Mouse (Mus musculus) Patski (cell line): ENCODE measurements around the gene Tatdn3. TPM values are rescaled to one million over a fixed set of nuclear protein-coding genes. Genes with fewer than 3 reads are reported as not detected.
A peak's percentile ranks its signal among the peaks of the same experiment; 100 is the strongest.
"Not testable (repeated sequence)": the region's sequence is repeated elsewhere in the genome, so short reads cannot be mapped to it uniquely, and the experiment has no call there.

Experiments used
- ATAC-seq: fragments of 100-300 bp; one replicate; pipeline ENCODE4 v1.8.0; 2021
- CTCF ChIA-PET: fragments of 350-600 bp; sonication (Branson Sonifier 250); formaldehyde crosslinking; loops from one replicate; lab custom pipeline; 2022; ENCODE audit warnings: inconsistent platforms; lab: Charles Lee
- POLR2A ChIA-PET: fragments of 350-600 bp; sonication (Branson Sonifier 250); formaldehyde crosslinking; loops from one replicate; lab custom pipeline; 2022; ENCODE audit warnings: antibody characterized with exemption, inconsistent platforms; lab: Charles Lee
- DNase-seq: peaks from one replicate; pipeline ENCODE4 v3.0.0-alpha.2; 2011; ENCODE audit warnings: low read depth, low spot score
- H3K27me3 ChIP-seq: fragments of 371-371 bp; one replicate; pipeline ENCODE4 v1.5.1; 2021
- CTCF ChIP-seq: fragments of 100-300 bp; IDR thresholded peaks from one replicate; pipeline ENCODE4 v1.5.1; 2021
- in situ Hi-C: fragments of 300-500 bp; cut with MboI; formaldehyde crosslinking; loops from 3 replicates; pipeline ENCODE4 v1.11.1; 2018; ENCODE audit warnings: low pct_unique_long_range_greater_than_20kb, mixed read lengths
- polyA plus RNA-seq: library from polyadenylated mRNA; unstranded; gene quantifications from one replicate; pipeline ENCODE4 v1.2.3, GENCODE M21; 2021

Gene Tatdn3
- polyA plus RNA-seq, 1 experiment from 2014 or later, result 18.7 TPM

- ATAC-seq, result no peak
- ChIA-PET POLR2A (interaction anchor here (1.0 kb wide), 2 partner anchors 13 to 15 kb away, joined by 3 read pairs; no protein-coding TSS in a partner anchor), CTCF (interaction anchor here (1.4 to 1.5 kb wide), 2 partner anchors 9 to 12 kb away, joined by 3 read pairs; no protein-coding TSS in a partner anchor)
- DNase-seq, result no peak
- H3K27me3 ChIP-seq, result no peaks in the 10 kb centered on the region
- no peak for TF ChIP-seq CTCF
- in situ Hi-C loops, result no loop called here
These were observed 21.4 kb downstream of the Tatdn3 start for GRCm38 (mm10) chr1:191041352-191041751.

GRCm38 (mm10) chr1:191037999-191038398 is 24.7 kb downstream of the Tatdn3 start:
- in situ Hi-C loops, result no loop called here
- no peak for DNase-seq
- no peaks in the 10 kb centered on the region for H3K27me3 ChIP-seq
- TF ChIP-seq CTCF, result no peak
- ChIA-PET POLR2A (no interaction called here), CTCF (no interaction called here)
- no peak for ATAC-seq

- ChIA-PET POLR2A (no interaction called here), CTCF (interaction anchor here (1.2 kb wide), 1 partner anchor 10 kb away, joined by 3 read pairs; no protein-coding TSS in a partner anchor)
- TF ChIP-seq CTCF, result no peak
- in situ Hi-C loops, result no loop called here
- DNase-seq, result no peak
- no peak for ATAC-seq
- H3K27me3 ChIP-seq, result no peaks in the 10 kb centered on the region
These were observed 26.0 kb downstream of the Tatdn3 start, which contains the start of gene Spata45 for GRCm38 (mm10) chr1:191036554-191037334. Spata45 (plus strand) TSS chr1:191036639.

GRCm38 (mm10) chr1:191035649-191036048 is 27.1 kb downstream of the Tatdn3 start:
- no peak for DNase-seq

GRCm38 (mm10) chr1:191030922-191031425 is 31.8 kb downstream of the Tatdn3 start:
- in situ Hi-C loops, POLR2A ChIA-PET, DNase-seq, H3K27me3 ChIP-seq: not testable (repeated sequence)
- ATAC-seq, result peak; percentile 45
- CTCF ChIA-PET, result interaction anchor here (0.9 kb wide), 1 partner anchor 38 kb away, joined by 3 read pairs; no protein-coding TSS in a partner anchor

More at GRCm38 (mm10) chr1:191035649-191036048, 27.1 kb downstream of the Tatdn3 start:
- ChIA-PET CTCF (interaction anchor here (1.1 to 1.2 kb wide), 2 partner anchors 9 to 23 kb away, joined by 3 read pairs; partner anchors contain the start of gene Flvcr1), POLR2A (no interaction called here)
- no peaks in the 10 kb centered on the region for H3K27me3 ChIP-seq
- in situ Hi-C loops, result no loop called here
- ATAC-seq, result no peak
- TF ChIP-seq CTCF, result no peak

GRCm38 (mm10) chr1:191030182-191030581 is 32.5 kb downstream of the Tatdn3 start:
- POLR2A ChIA-PET, result no interaction called here
- CTCF ChIA-PET, result interaction anchor here (0.9 to 1.4 kb wide), 2 partner anchors 12 to 38 kb away, joined by 3 read pairs; no protein-coding TSS in a partner anchor
- TF ChIP-seq CTCF, result no peak
- H3K27me3 ChIP-seq, result no peaks in the 10 kb centered on the region
- in situ Hi-C loops, result no loop called here
- ATAC-seq (no peak), DNase-seq (no peak)

GRCm38 (mm10) chr1:191026021-191026713 is 36.6 kb downstream of the Tatdn3 start, which contains the start of gene Flvcr1:
Flvcr1 (minus strand) TSS chr1:191026158.
- ATAC-seq (peak; percentile 97), DNase-seq (peak; percentile 95)
- in situ Hi-C loops, result no loop called here
- ChIA-PET POLR2A (interaction anchor here (0.8 to 0.9 kb wide), 2 partner anchors 15 to 59 kb away, joined by 3 read pairs; no protein-coding TSS in a partner anchor), CTCF (interaction anchor here (0.9 to 1.3 kb wide), 6 partner anchors 9 to 82 kb away, joined by 3 to 4 read pairs (median 4); partner anchors contain the start of gene Spata45)
- TF ChIP-seq CTCF, result no peak
- H3K27me3 ChIP-seq, result no peaks in the 10 kb centered on the region

GRCm38 (mm10) chr1:191025016-191026012 is 37.4 kb downstream of the Tatdn3 start:
- in situ Hi-C loops, result no loop called here
- POLR2A ChIA-PET, result interaction anchor here (0.8 to 1.1 kb wide), 2 partner anchors 37 to 59 kb away, joined by 3 read pairs; no protein-coding TSS in a partner anchor
- H3K27me3 ChIP-seq, result no peaks in the 10 kb centered on the region
- TF ChIP-seq CTCF, result no peak
- ATAC-seq (peak; percentile 2), DNase-seq (no peak)
- CTCF ChIA-PET, result interaction anchor here (1.2 kb wide), 1 partner anchor 30 kb away, joined by 4 read pairs; no protein-coding TSS in a partner anchor

- ChIA-PET POLR2A (interaction anchor here (1.2 kb wide), 1 partner anchor 41 kb away, joined by 3 read pairs; no protein-coding TSS in a partner anchor), CTCF (interaction anchor here (0.8 kb wide), 1 partner anchor 16 kb away, joined by 3 read pairs; no protein-coding TSS in a partner anchor)
- in situ Hi-C loops, ATAC-seq, H3K27me3 ChIP-seq, DNase-seq: not testable (repeated sequence)
These were observed 38.9 kb downstream of the Tatdn3 start for GRCm38 (mm10) chr1:191023806-191024205.
